Mouse (Mus musculus) gastrocnemius, postnatal 10 days (tissue): ENCODE measurements at regions not wholly inside any gene's neighbourhood (a gene's known extent, or its start where the extent isn't known, plus 50 kb on each side); places are given as distances from the start of the nearest gene placed in this dataset.

Experiments used
- DNase-seq: peaks from one replicate; pipeline ENCODE4 v3.0.0; 2021; ENCODE audit warnings: mixed read lengths

GRCm38 (mm10) chr16:93533205-93533604 lies 70.7 kb downstream of the Setd4 start:
- DNase-seq: no peak

- DNase-seq: no peak
Measured at GRCm38 (mm10) chr16:93531937-93532336, 71.9 kb downstream of the Setd4 start.

- DNase-seq: no peak
Measured at GRCm38 (mm10) chr16:93522485-93522884, 81.4 kb downstream of the Setd4 start.

GRCm38 (mm10) chr16:93520481-93520880 lies 83.4 kb downstream of the Setd4 start:
- no peak for DNase-seq

- no peak for DNase-seq
Measured at GRCm38 (mm10) chr16:93518620-93519019, 85.2 kb downstream of the Setd4 start.

DNA sequence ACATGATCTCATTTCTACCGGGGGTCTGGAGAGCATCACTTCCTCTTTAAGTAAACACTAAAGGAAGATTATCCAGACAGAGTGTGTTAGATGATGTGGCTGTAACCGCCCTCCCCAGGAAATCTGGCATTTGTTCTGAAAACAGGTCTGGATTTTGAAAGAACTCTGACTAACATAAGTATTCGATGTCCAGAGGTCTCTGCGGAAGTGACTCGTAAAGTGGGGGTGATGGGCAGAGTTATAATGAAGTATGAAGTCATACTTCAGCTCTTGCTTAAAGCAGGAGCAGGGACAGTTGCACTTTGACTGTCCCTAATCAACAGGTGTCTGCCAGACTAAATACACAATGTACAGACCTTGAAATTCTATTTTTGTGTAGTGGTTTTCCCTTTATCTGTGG lies 87.1 kb downstream of the Setd4 start:
- DNase-seq: no peak

DNA sequence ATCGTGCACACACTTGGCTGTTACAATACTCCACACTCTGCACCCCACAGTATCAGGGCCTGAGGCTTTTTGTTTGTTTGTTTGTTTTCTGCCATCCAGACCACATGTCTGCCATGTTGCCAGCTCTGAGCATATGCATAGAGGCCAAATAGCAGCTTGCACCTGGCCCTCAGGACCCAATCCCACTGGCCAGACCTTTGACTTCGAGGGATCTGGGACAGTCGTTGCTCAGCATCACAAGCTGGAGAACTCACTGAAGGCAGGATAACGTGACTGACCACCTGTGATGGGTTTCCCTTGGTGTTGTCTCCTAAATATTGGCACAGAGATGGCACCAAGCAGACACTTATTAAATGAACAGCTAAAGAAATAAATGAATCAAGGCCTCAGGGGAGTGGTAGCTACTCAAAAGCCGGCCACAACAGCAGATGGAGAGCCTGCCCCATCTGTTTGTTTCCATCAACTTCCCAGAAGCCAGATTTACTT lies 88.4 kb downstream of the Setd4 start:
- no peak for DNase-seq

GRCm38 (mm10) chr16:93513616-93514041 lies 90.2 kb downstream of the Setd4 start:
- no peak for DNase-seq

GRCm38 (mm10) chr16:93511988-93512387 lies 91.9 kb downstream of the Setd4 start:
- DNase-seq: no peak

GRCm38 (mm10) chr16:93511517-93511916 lies 92.3 kb downstream of the Setd4 start:
- no peak for DNase-seq

GRCm38 (mm10) chr16:93498800-93499199 lies 105.1 kb downstream of the Setd4 start:
- DNase-seq: no peak

- DNase-seq: no peak
Measured at GRCm38 (mm10) chr16:93493337-93494002, 110.4 kb downstream of the Setd4 start.

DNA sequence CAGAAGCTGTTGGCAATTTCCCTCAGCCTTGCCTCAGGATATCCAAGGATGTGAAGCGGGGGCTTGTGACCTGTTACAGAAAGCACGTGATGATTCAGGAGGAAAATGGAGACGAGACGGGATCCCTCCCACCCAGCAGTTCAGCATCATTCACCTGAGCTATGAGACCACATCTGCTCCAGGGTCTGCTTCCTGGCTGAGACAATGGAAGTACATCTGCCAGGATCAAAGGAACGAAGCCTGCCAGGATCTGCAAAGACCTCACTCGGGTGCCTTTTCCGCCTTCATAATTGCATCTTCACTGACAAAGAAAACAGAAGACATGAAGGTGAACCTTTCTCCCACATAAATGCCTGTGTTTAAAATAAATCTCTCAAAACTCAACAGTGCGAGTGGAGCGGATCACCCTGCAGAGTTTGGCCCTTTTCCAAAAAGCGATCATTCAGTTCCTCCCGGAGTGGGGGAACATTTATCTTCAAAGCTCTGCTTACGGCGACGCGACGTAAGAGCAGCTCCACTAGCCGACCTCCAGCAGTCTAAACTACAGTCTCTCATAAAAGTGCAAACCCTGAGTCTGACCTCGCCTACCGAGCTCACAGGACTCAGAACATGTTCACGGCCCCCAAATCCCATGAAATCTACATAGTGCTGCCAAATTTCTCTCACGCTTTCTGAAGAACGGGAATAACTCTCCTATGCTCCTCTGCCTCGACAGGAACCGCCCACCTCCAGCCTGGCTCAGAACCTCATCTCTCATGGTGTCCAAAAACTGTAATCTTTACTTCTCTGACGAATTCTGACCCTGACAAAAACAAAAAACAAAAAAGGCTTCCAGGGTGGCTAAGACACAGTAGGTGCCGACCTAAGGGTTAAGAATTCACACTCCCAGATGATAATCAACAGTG lies 117.0 kb downstream of the Setd4 start:
- DNase-seq: no peak

DNA sequence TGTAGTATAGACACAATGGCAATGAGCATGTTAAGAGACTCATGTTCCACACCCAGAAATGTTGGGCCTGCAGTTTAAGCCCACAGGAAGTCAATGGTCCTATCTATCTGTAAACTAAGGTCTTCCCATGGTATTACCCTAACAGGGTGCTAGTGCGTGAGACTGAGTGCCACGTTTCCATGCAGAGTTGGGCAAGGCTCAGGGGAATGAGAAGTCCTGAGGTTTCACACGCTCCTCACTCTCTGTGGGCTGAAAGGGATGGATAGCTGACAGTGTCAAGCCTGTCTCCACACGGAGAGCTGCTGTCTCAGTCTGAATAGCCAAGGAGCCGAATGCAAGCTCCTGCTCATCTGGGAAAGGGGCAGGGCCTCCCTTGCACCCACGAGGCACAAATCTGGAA lies 133.9 kb downstream of the Setd4 start:
- no peak for DNase-seq

- no peak for DNase-seq
Measured at GRCm38 (mm10) chr16:93465741-93466140, 138.1 kb downstream of the Setd4 start.

GRCm38 (mm10) chr16:93464898-93465297 lies 139.0 kb downstream of the Setd4 start:
- DNase-seq: no peak

GRCm38 (mm10) chr16:93463405-93463804 lies 140.5 kb downstream of the Setd4 start:
- DNase-seq: no peak

DNA sequence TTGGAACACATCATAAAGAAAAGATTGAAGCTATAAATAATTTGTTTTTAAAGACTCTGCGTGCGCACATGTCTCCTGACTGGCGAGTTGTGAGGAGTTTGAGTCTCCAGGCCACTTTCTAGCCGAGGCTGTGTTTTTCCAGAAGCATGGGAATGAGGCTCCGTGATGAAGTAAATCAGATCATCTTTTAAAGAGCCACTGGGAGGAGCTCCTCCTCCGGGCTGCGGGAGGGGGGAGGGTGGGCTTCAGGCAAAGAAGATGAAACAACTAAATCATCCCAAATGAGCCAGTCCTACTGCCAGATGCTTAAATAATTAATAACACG lies 141.6 kb downstream of the Setd4 start:
- DNase-seq: no peak

- DNase-seq: no peak
Measured at GRCm38 (mm10) chr16:93461406-93462285, 142.2 kb downstream of the Setd4 start.

DNA sequence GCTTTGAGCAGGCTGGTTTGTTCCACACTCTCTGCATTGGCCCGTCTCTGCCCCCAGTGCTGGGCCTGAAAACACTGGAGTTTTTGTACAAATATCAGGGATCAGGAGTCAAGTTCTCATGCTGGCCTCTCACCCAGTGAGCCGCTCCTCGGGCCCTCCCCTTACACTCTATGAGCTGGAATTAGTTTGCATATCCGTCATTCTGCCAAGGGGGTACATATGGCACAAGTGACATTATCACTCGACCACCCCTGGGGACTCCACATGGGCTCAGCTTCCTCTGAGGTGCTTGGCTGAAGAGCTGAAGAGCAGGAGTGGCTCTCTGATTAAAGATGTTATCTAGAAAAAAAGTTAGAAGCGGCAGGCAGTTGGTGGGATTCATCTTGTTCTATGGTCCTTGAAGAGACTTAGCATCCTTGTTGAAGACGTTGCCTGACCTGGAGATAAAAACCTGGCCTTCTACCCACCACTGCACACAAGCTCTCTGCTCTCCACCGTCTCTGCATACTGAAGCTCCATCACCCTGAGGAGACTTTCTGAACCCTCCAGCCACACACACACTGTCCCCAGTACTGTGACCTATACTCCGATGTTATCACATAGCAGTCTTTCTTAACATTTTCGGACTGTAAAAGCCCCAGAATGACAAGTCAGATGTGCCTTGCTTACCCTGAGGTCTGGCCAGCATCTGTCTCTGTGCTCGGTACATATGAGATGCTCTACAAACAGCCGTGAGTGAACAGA lies 144.2 kb downstream of the Setd4 start:
- DNase-seq: no peak

GRCm38 (mm10) chr16:93458598-93459496 lies 145.0 kb downstream of the Setd4 start:
- DNase-seq: no peak
